Mouse (Mus musculus): ENCODE results near the gene Cisd2.

The Cisd2 gene

GRCm38 (mm10) chr3:135411824-135412223 lies 11.9 kb downstream of the Cisd2 start:
- no peak for DNase-seq (ENCODE audit: extremely low read depth, low read depth)

GRCm38 (mm10) chr3:135411056-135411455 lies 12.7 kb downstream of the Cisd2 start:
- no peak for DNase-seq (ENCODE audit: extremely low read depth, low read depth)

GRCm38 (mm10) chr3:135409219-135409618 lies 14.5 kb downstream of the Cisd2 start:
- no peak for DNase-seq (ENCODE audit: extremely low read depth, low read depth)

GRCm38 (mm10) chr3:135407351-135407750 lies 16.4 kb downstream of the Cisd2 start:
- DNase-seq (ENCODE audit: extremely low read depth, low read depth): no peak

GRCm38 (mm10) chr3:135404599-135404998 lies 19.1 kb downstream of the Cisd2 start:
- DNase-seq (ENCODE audit: extremely low read depth, low read depth): no peak

GRCm38 (mm10) chr3:135403856-135404255 lies 19.9 kb downstream of the Cisd2 start:
- no peak for DNase-seq (ENCODE audit: extremely low read depth, low read depth)

GRCm38 (mm10) chr3:135403211-135403610 lies 20.5 kb downstream of the Cisd2 start:
- no peak for DNase-seq (ENCODE audit: extremely low read depth, low read depth)

GRCm38 (mm10) chr3:135402201-135402658 lies 21.5 kb downstream of the Cisd2 start:
- peak; percentile 83 for DNase-seq (ENCODE audit: extremely low read depth, low read depth)

- DNase-seq (ENCODE audit: extremely low read depth, low read depth): no peak
These were observed 26.6 kb downstream of the Cisd2 start for GRCm38 (mm10) chr3:135397112-135397511.

GRCm38 (mm10) chr3:135396081-135396480 lies 27.6 kb downstream of the Cisd2 start:
- no peak for DNase-seq (ENCODE audit: extremely low read depth, low read depth)

DNA sequence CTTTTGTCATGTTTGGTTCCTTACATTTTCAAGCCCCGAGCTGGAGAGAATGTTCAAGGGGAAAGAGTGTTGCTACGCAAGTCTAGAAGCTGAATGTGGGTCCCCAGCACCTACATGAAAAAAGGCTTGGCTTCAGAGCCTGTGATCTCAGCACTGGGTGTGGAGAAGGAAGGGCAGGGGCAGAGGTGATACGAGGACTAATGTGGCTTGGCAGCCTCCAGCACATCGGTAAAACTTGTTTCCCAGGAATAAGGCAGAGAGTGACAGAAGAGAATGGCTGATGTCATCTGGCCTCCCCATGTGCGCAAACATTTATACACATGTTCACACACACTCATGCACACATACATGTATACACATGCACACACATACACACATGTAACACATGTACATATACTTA lies 28.6 kb downstream of the Cisd2 start:
- DNase-seq (ENCODE audit: extremely low read depth, low read depth): no peak

- no peak for DNase-seq (ENCODE audit: extremely low read depth, low read depth)
These were observed 30.5 kb downstream of the Cisd2 start for GRCm38 (mm10) chr3:135393186-135393585.

GRCm38 (mm10) chr3:135379868-135380267 lies 43.9 kb downstream of the Cisd2 start:
- no peak for DNase-seq (ENCODE audit: extremely low read depth, low read depth)

DNA sequence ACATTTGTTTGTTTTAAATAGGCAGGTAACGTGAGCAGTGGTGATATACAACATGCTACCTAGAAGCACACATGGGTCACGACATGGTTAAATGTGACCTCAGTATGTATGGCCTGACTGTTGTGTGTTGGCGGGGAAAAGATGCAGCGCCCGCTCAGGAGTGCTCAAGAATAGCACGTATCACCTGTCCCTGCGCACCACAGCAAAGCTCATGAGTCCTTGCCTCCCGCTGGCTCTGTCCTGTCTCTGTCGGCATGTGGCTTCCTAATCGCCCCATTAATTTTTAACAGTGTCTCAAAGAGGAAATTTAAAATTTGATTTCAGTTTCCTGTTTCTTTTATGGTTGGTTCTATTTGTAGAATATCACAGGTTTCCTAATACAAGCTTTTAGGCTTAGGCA lies 46.3 kb downstream of the Cisd2 start:
- DNase-seq (ENCODE audit: extremely low read depth, low read depth): no peak

- no peak for DNase-seq (ENCODE audit: extremely low read depth, low read depth)
These were observed 47.9 kb downstream of the Cisd2 start for GRCm38 (mm10) chr3:135375836-135376235.

GRCm38 (mm10) chr3:135357394-135357793 lies 66.3 kb downstream of the Cisd2 start:
- no peak for DNase-seq (ENCODE audit: extremely low read depth, low read depth)

All from MEL-GATA-1-ER (cell line).